Mouse (Mus musculus) heart, adult 2 months (tissue): ENCODE data around the gene Phf13.

Source experiments
- CTCF ChIP-seq: fragments of 200-600 bp; IDR thresholded peaks from 2 replicates; pipeline ENCODE4 v1.8.1; 2022; ENCODE audit warnings: antibody characterized with exemption, mild to moderate bottlenecking, moderate library complexity
- EP300 ChIP-seq: fragments of 200-500 bp; IDR thresholded peaks from 2 replicates; pipeline ENCODE4 v1.6.1; 2011; ENCODE audit warnings: low read depth, low read length, control low read depth; ENCODE audit not compliant: insufficient read depth
- POLR2A ChIP-seq: fragments of 200-500 bp; IDR thresholded peaks from 2 replicates; pipeline ENCODE4 v1.6.1; 2011; ENCODE audit warnings: mild to moderate bottlenecking, low read depth, low read length, control low read depth; ENCODE audit not compliant: insufficient read depth

DNA sequence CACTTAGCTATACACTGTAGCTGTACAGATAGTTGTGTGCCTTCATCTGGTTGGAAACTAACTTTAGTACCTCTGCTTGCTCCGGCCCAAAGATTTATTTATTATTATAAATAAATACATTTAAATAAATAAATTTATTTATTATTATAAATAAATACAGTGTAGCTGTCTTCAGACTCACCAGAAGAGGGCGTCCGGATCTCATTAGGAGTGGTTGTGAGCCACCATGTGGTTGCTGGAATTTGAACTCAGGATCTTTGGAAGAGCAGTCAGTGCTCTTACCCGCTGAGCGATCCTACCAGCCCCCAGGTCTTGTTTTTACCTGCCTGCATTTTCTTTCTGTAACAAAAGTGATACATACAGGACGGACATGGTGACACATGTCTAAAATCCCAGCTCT lies 10.1 kb upstream of the Phf13 start:
- peak; percentile 65 for TF ChIP-seq CTCF
- TF ChIP-seq EP300, result no peak
- no peak for TF ChIP-seq POLR2A
